Mouse (Mus musculus) limb, embryonic 14.5 days (tissue): Measurements from ENCODE around the gene Proser2. TPM values are rescaled to one million over a fixed set of nuclear protein-coding genes. Genes with fewer than 3 reads are reported as not detected.

ENCODE experiments used
- ATAC-seq: fragments of 200-750 bp; cut with Nextera tagmentation; 2 replicates; pipeline ENCODE4 v1.8.0; 2017; ENCODE audit warnings: low read depth, moderate number of reproducible peaks, moderate TSS enrichment; ENCODE audit not compliant: low FRiP score
- DNase-seq: peaks from one replicate; pipeline ENCODE4 v3.0.0-alpha.2; 2015; ENCODE audit warnings: low spot score
- H3K27ac ChIP-seq: fragments of 300-500 bp; sonication (generic); replicated peaks from 2 replicates; pipeline ENCODE4 v1.5.1; 2014; ENCODE audit warnings: low read depth, mild to moderate bottlenecking, low read length, moderate library complexity, mixed read lengths
- H3K27me3 ChIP-seq: fragments of 300-500 bp; sonication (generic); 2 replicates; pipeline ENCODE4 v1.6.1; 2014; ENCODE audit warnings: low read length, mixed read lengths; ENCODE audit not compliant: control insufficient read depth, insufficient read depth
- H3K36me3 ChIP-seq: fragments of 300-500 bp; sonication (generic); 2 replicates; pipeline ENCODE4 v1.6.1; 2014; ENCODE audit warnings: mild to moderate bottlenecking, low read length, moderate library complexity, mixed read lengths; ENCODE audit not compliant: control insufficient read depth, insufficient read depth
- H3K4me1 ChIP-seq: fragments of 300-500 bp; sonication (generic); 2 replicates; pipeline ENCODE4 v1.6.1; 2014; ENCODE audit warnings: antibody characterized with exemption, low read length, mixed read lengths; ENCODE audit not compliant: control insufficient read depth, insufficient read depth
- H3K4me2 ChIP-seq: fragments of 300-500 bp; sonication (generic); replicated peaks from 2 replicates; pipeline ENCODE4 v1.6.1; 2014; ENCODE audit warnings: low read depth, mild to moderate bottlenecking, low read length, moderate library complexity; ENCODE audit not compliant: severe bottlenecking
- H3K4me3 ChIP-seq: fragments of 300-500 bp; sonication (generic); replicated peaks from 2 replicates; pipeline ENCODE4 v1.5.1; 2014; ENCODE audit warnings: low read length
- H3K9ac ChIP-seq: fragments of 300-500 bp; sonication (generic); 2 replicates; pipeline ENCODE4 v1.6.1; 2014; ENCODE audit warnings: mild to moderate bottlenecking, low read depth, low read length, moderate library complexity; ENCODE audit not compliant: severe bottlenecking
- H3K9me3 ChIP-seq: fragments of 300-500 bp; sonication (generic); 2 replicates; pipeline ENCODE4 v1.6.1; 2016; ENCODE audit warnings: low read length; ENCODE audit not compliant: control insufficient read depth
- POLR2A ChIP-seq: fragments of 200-500 bp; IDR thresholded peaks from 2 replicates; pipeline ENCODE4 v1.8.0; 2012; ENCODE audit warnings: inconsistent platforms, mild to moderate bottlenecking, moderate library complexity, borderline replicate concordance; ENCODE audit not compliant: insufficient read depth, insufficient read length; ENCODE audit errors: extremely low read depth
- WGBS: fragments of 180-500 bp; shearing (Covaris S2); extraction: QIAGEN DNeasy Blood & Tissue Kit; methylation state at CpG from one replicate; pipeline ENCODE4 v1.1.7; 2014; 5-methylcytosine and 5-hydroxymethylcytosine counted together
- polyA plus RNA-seq, 2 experiments: library from polyadenylated mRNA; depleted of rRNA in 1 of 2; stranded (reverse) in 1 of 2; unstranded in 1 of 2; fragments of >200 nt; fragmentation: Nextera tagmentation in 1 of 2; extraction: Ambion mirVana in 1 of 2; gene quantifications; 2 replicates each; pipeline versions ENCODE4 v1.2.1 to v1.2.3; 2012 to 2014

The Proser2 gene
- polyA plus RNA-seq, 2 experiments = 7.6 to 10.5 TPM

- no peak overlapping the region for H3K9ac ChIP-seq
- no peak for TF ChIP-seq POLR2A
- no peaks in the 10 kb centered on the region for H3K4me1 ChIP-seq
- H3K4me3 ChIP-seq = no peak overlapping the region
- 80% methylated on average over 4 of the region's 4 CpGs for WGBS
- H3K36me3 ChIP-seq = no peaks in the 10 kb centered on the region
- H3K27me3 ChIP-seq = no peaks in the 10 kb centered on the region
- DNase-seq (no peak), ATAC-seq (no peak)
- H3K9me3 ChIP-seq = no peaks in the 10 kb centered on the region
- H3K27ac ChIP-seq = no peak overlapping the region
- H3K4me2 ChIP-seq = no peak overlapping the region
Measured at GRCm38 (mm10) chr2:6112619-6113018, 17.4 kb downstream of the Proser2 start.

- Histone ChIP-seq H3K4me1 (peaks cover 7% of the 10 kb centered on the region), H3K27me3 (peaks cover 9% of the 10 kb centered on the region), H3K27ac (no peak overlapping the region), H3K4me3 (no peak overlapping the region), H3K9me3 (no peaks in the 10 kb centered on the region), H3K9ac (no peak overlapping the region), H3K4me2 (no peak overlapping the region), H3K36me3 (no peaks in the 10 kb centered on the region)
- ATAC-seq (no peak), DNase-seq (no peak)
- WGBS = 93% methylated on average over 2 of the region's 2 CpGs
- no peak for TF ChIP-seq POLR2A
Measured at GRCm38 (mm10) chr2:6105437-6105836, 24.6 kb downstream of the Proser2 start.

GRCm38 (mm10) chr2:6100755-6101154 lies 29.3 kb downstream of the Proser2 start:
- peaks cover 21% of the 10 kb centered on the region for H3K4me1 ChIP-seq
- H3K27ac ChIP-seq = no peak overlapping the region; the same call in 1 of the 2 replicates
- no peaks in the 10 kb centered on the region for H3K36me3 ChIP-seq
- H3K9me3 ChIP-seq = no peaks in the 10 kb centered on the region
- WGBS = 38% methylated on average over 20 of the region's 20 CpGs
- ATAC-seq = no peak
- peak overlapping the region; percentile 57 for H3K9ac ChIP-seq
- DNase-seq = no peak
- H3K4me2 ChIP-seq = peak overlapping the region; percentile 86
- no peak for TF ChIP-seq POLR2A
- peaks cover 9% of the 10 kb centered on the region for H3K27me3 ChIP-seq
- H3K4me3 ChIP-seq = peak overlapping the region; percentile 47

GRCm38 (mm10) chr2:6100027-6100749 lies 29.8 kb downstream of the Proser2 start:
- no peak for TF ChIP-seq POLR2A
- peak overlapping the region; percentile 86 for H3K4me2 ChIP-seq
- peak overlapping the region; percentile 57 for H3K9ac ChIP-seq
- H3K4me3 ChIP-seq = peak overlapping the region; percentile 47
- H3K9me3 ChIP-seq = no peaks in the 10 kb centered on the region
- ATAC-seq = peak; percentile 71; the same call in 1 of the 2 replicates
- no peak overlapping the region; the same call in 1 of the 2 replicates for H3K27ac ChIP-seq
- H3K4me1 ChIP-seq = peaks cover 21% of the 10 kb centered on the region
- 9% methylated on average over 34 of the region's 51 CpGs for WGBS
- peaks cover 9% of the 10 kb centered on the region for H3K27me3 ChIP-seq
- DNase-seq = peak; percentile 54
- H3K36me3 ChIP-seq = no peaks in the 10 kb centered on the region

- no peak overlapping the region for H3K27ac ChIP-seq
- TF ChIP-seq POLR2A = no peak
- no peaks in the 10 kb centered on the region for H3K9me3 ChIP-seq
- 67% methylated on average over 9 of the region's 9 CpGs for WGBS
- peaks cover 21% of the 10 kb centered on the region for H3K4me1 ChIP-seq
- H3K27me3 ChIP-seq = peaks cover 9% of the 10 kb centered on the region
- no peak overlapping the region for H3K9ac ChIP-seq
- DNase-seq = no peak
- no peak overlapping the region for H3K4me3 ChIP-seq
- ATAC-seq = no peak
- H3K36me3 ChIP-seq = no peaks in the 10 kb centered on the region
- no peak overlapping the region for H3K4me2 ChIP-seq
Measured at GRCm38 (mm10) chr2:6099443-6099842, 30.6 kb downstream of the Proser2 start.

GRCm38 (mm10) chr2:6098924-6099323 lies 31.1 kb downstream of the Proser2 start:
- H3K4me3 ChIP-seq = no peak overlapping the region
- H3K27ac ChIP-seq = no peak overlapping the region
- DNase-seq = peak; percentile 56
- peaks cover 21% of the 10 kb centered on the region for H3K4me1 ChIP-seq
- no peak overlapping the region for H3K9ac ChIP-seq
- ATAC-seq = peak; percentile 74
- peaks cover 9% of the 10 kb centered on the region for H3K27me3 ChIP-seq
- no peaks in the 10 kb centered on the region for H3K36me3 ChIP-seq
- 11% methylated on average over 6 of the region's 6 CpGs for WGBS
- no peak for TF ChIP-seq POLR2A
- no peak overlapping the region for H3K4me2 ChIP-seq
- no peaks in the 10 kb centered on the region for H3K9me3 ChIP-seq
